In genomic region chr5:72503531-72504523, GRCm38 (mm10) we compare ENCODE assay signal across 7 mouse cellular contexts. TPM values are rescaled to one million over a fixed set of nuclear protein-coding genes. Genes with fewer than 3 reads are reported as not detected.
DNase-seq lines count a peak whose midpoint lies in the region; ATAC-seq and TF ChIP-seq lines count a peak whose summit lies in the region.

Gene Corin (minus strand): TSS chr5:72504473.

- H3K4me1 ChIP-seq in ES-E14 (ENCODE audit: control insufficient read depth in 2 of 2, insufficient read depth in 2 of 2, low read length in 2 of 2, poor library complexity in 1 of 2): no peaks in the 10 kb centered on the region
- peaks cover 20% of the 10 kb centered on the region for H3K4me1 ChIP-seq in heart, embryonic 11.5 days (ENCODE audit: control insufficient read depth, insufficient read depth, low read length)
- peaks cover 20% of the 10 kb centered on the region for H3K4me1 ChIP-seq in limb, embryonic 10.5 days
- H3K4me1 ChIP-seq in neural tube, embryonic 11.5 days (ENCODE audit: control insufficient read depth, insufficient read depth, low read length): peaks cover 7% of the 10 kb centered on the region

- peak within 1 kb of the TSS; percentile 83 for H3K4me2 ChIP-seq in heart, embryonic 11.5 days
- peak within 1 kb of the TSS; percentile 50 for H3K4me2 ChIP-seq in neural tube, embryonic 11.5 days (ENCODE audit: low read depth)

- peak; percentile 25 for DNase-seq in ES-E14 (ENCODE audit: low read depth, low spot score)
- peak; percentile 9 for DNase-seq in brain, embryonic 14.5 days (ENCODE audit: low read depth)
- DNase-seq in limb, embryonic 10.5 days (ENCODE audit: low spot score): peak; percentile 61
- peak; percentile 30 for DNase-seq in neural tube, embryonic 11.5 days (ENCODE audit: low spot score)
- no peak for DNase-seq in right cerebral cortex, postnatal 36 days (ENCODE audit: low spot score in 2 of 2)
- no peak for DNase-seq in left cerebral cortex, adult 18-20 months (ENCODE audit: low spot score in 2 of 2)

- TF ChIP-seq CTCF in brain, embryonic 14.5 days (IDR thresholded peaks at IDR 0.05; ENCODE audit: borderline replicate concordance, extremely low read depth, insufficient read depth, insufficient read length): no peak

- peak; percentile 19; the same call in 1 of the 2 replicates for ATAC-seq in heart, embryonic 11.5 days (replicated peaks; ENCODE audit: insufficient number of reproducible peaks, low FRiP score, low TSS enrichment)
- peak; percentile 24; the same call in 1 of the 2 replicates for ATAC-seq in neural tube, embryonic 11.5 days (ENCODE audit: insufficient read depth, low FRiP score, low TSS enrichment)

- H3K27ac ChIP-seq in ES-E14 (ENCODE audit: insufficient read depth, low read depth, low read length, poor library complexity, severe bottlenecking): no peak within 1 kb of the TSS
- peak within 1 kb of the TSS; percentile 4 for H3K27ac ChIP-seq in heart, embryonic 11.5 days (ENCODE audit: low read depth, low read length)
- H3K27ac ChIP-seq in limb, embryonic 10.5 days: peak within 1 kb of the TSS; percentile 46; the same call in 1 of the 2 replicates
- no peak within 1 kb of the TSS for H3K27ac ChIP-seq in neural tube, embryonic 11.5 days (ENCODE audit: low read depth, low read length)

- H3K27me3 ChIP-seq in heart, embryonic 11.5 days (ENCODE audit: control insufficient read depth, insufficient read depth, low read length): peaks cover 3% of the 10 kb centered on the region; the same call in 1 of the 2 replicates
- peaks cover 51% of the 10 kb centered on the region for H3K27me3 ChIP-seq in limb, embryonic 10.5 days (ENCODE audit: low read depth, poor library complexity, severe bottlenecking)
- H3K27me3 ChIP-seq in neural tube, embryonic 11.5 days (ENCODE audit: control insufficient read depth, insufficient read depth, low read length): peaks cover 23% of the 10 kb centered on the region

- 0 out of 2 replicates have a peak within 1 kb of the TSS, but pooled peaks have one; percentile 2 for H3K9ac ChIP-seq in ES-E14 (ENCODE audit: insufficient read depth, low read depth, low read length, poor library complexity, severe bottlenecking)
- peak within 1 kb of the TSS; percentile 82 for H3K9ac ChIP-seq in heart, embryonic 11.5 days (ENCODE audit: low read depth, low read length)
- H3K9ac ChIP-seq in neural tube, embryonic 11.5 days (ENCODE audit: low read length): peak within 1 kb of the TSS; percentile 24; the same call in 1 of the 2 replicates

- H3K4me3 ChIP-seq in ES-E14 (ENCODE audit: insufficient read depth in 1 of 2, low read depth in 1 of 2, low read length in 2 of 2, poor library complexity in 1 of 2, severe bottlenecking in 1 of 2): peak within 1 kb of the TSS; percentile 60 to 73
- peak within 1 kb of the TSS; percentile 52 for H3K4me3 ChIP-seq in heart, embryonic 11.5 days (ENCODE audit: low read depth, low read length)
- H3K4me3 ChIP-seq in limb, embryonic 10.5 days: peak within 1 kb of the TSS; percentile 53
- peak within 1 kb of the TSS; percentile 30 for H3K4me3 ChIP-seq in neural tube, embryonic 11.5 days (ENCODE audit: low read depth, low read length)

- in situ Hi-C loops in ES-E14 (cut with MboI; ENCODE audit: low sequenced_read_pairs in 2 of 2, unreplicated experiment in 2 of 2): loop anchor here in 1 of 2 experiments (25.0 kb wide), 1 partner anchor 92 kb away; no protein-coding TSS in a partner anchor

- no peaks in the 10 kb centered on the region for H3K9me3 ChIP-seq in ES-E14 (ENCODE audit: control insufficient read depth, insufficient read depth, low read depth, low read length)
- H3K9me3 ChIP-seq in heart, embryonic 11.5 days (replicated peaks; ENCODE audit: control insufficient read depth, low read length): no peaks in the 10 kb centered on the region
- no peaks in the 10 kb centered on the region for H3K9me3 ChIP-seq in limb, embryonic 10.5 days (replicated peaks)
- no peaks in the 10 kb centered on the region for H3K9me3 ChIP-seq in neural tube, embryonic 11.5 days (ENCODE audit: control insufficient read depth, low read length)

- no peaks in the 10 kb centered on the region for H3K36me3 ChIP-seq in ES-E14 (ENCODE audit: control insufficient read depth, insufficient read depth, low read length, poor library complexity, severe bottlenecking)
- H3K36me3 ChIP-seq in heart, embryonic 11.5 days (ENCODE audit: control insufficient read depth, insufficient read depth, low read length): no peaks in the 10 kb centered on the region
- H3K36me3 ChIP-seq in limb, embryonic 10.5 days: no peaks in the 10 kb centered on the region
- no peaks in the 10 kb centered on the region for H3K36me3 ChIP-seq in neural tube, embryonic 11.5 days (ENCODE audit: control insufficient read depth, insufficient read depth, low read length)

- WGBS in heart, embryonic 11.5 days (ENCODE audit: insufficient replicate concordance): under 1% methylated on average over 64 of the region's 64 CpGs
- 2% methylated on average over 64 of the region's 64 CpGs for WGBS in limb, embryonic 10.5 days
- WGBS in neural tube, embryonic 11.5 days: 2% methylated on average over 64 of the region's 64 CpGs

- no peak for TF ChIP-seq POLR2A in brain, embryonic 14.5 days (IDR thresholded peaks at IDR 0.05; ENCODE audit: borderline replicate concordance, extremely low read depth, insufficient read depth, insufficient read length, poor library complexity, severe bottlenecking)

TF ChIP-seq in ES-E14, 5 proteins besides CTCF, POLR2A, EP300 and RAD21:
- TF ChIP-seq ZC3H11A (IDR thresholded peaks at IDR 0.05; ENCODE audit: borderline replicate concordance, low read depth, low read length) (no peak), MAFK (IDR thresholded peaks at IDR 0.05; ENCODE audit: insufficient read depth, low read depth, low read length) (no peak), ZNF384 (IDR thresholded peaks at IDR 0.05; ENCODE audit: low read depth, low read length) (no peak), HCFC1 (IDR thresholded peaks at IDR 0.05; ENCODE audit: borderline replicate concordance, insufficient read depth, low read length) (no peak), CHD2 (IDR thresholded peaks at IDR 0.05; ENCODE audit: low read depth, low read length) (no peak)

RNA-seq across cellular contexts. Expression of gene Corin, which starts in this region (rescaled TPM):
- 0.21 and 0.49 TPM in 2 replicates for total RNA-seq in ES-E14 (2012; rRNA removed)
- polyA plus RNA-seq in brain, embryonic 14.5 days (2012; rRNA removed): 0.81 and 2.3 TPM in 2 replicates
- 23.7 and 30.8 TPM in 2 replicates for polyA plus RNA-seq in heart, embryonic 11.5 days (2014; fragmentation: Nextera tagmentation; extraction: Ambion mirVana)
- 0.48 and 0.63 TPM in 2 replicates for polyA plus RNA-seq in limb, embryonic 10.5 days (2016; fragmentation: Nextera tagmentation; extraction: Ambion mirVana)
- polyA plus RNA-seq in neural tube, embryonic 11.5 days (2014; fragmentation: Nextera tagmentation; extraction: Ambion mirVana): 4.6 and 7.0 TPM in 2 replicates
- total RNA-seq in left cerebral cortex, adult 18-20 months (2021): under 1 TPM; 0.14 TPM

Comparison
In these comparisons a context has a peak if more than half of its experiments do, and no peak if none do; other contexts are left out.
1. Peak in DNase-seq, H3K4me3 ChIP-seq and H3K9ac ChIP-seq in ES-E14; RNA of the gene not detected or under 1 TPM.
2. Peak in DNase-seq, H3K4me3 ChIP-seq and H3K27ac ChIP-seq in limb, embryonic 10.5 days; RNA of the gene not detected or under 1 TPM.
3. DNase-seq: peak in brain, embryonic 14.5 days (single experiment) and neural tube, embryonic 11.5 days (single experiment); none in right cerebral cortex, postnatal 36 days (0 of 2) and left cerebral cortex, adult 18-20 months (0 of 2).
4. H3K9ac ChIP-seq: peak in every context shown above with its lines; median percentile 82 in heart, embryonic 11.5 days; 24 in neural tube, embryonic 11.5 days; 2 in ES-E14.
5. Peak in every context shown above with its lines, with median percentiles within 50 percentile points of each other: H3K4me3 ChIP-seq.